Mouse (Mus musculus) midbrain, embryonic 13.5 days (tissue): ENCODE results near the gene Rps11. TPM values are rescaled to one million over a fixed set of nuclear protein-coding genes. Genes with fewer than 3 reads are reported as not detected.

Source experiments
- ATAC-seq: fragments of 200-750 bp; cut with Nextera tagmentation; 2 replicates; pipeline ENCODE4 v1.8.0; 2017; ENCODE audit warnings: mild to moderate bottlenecking, moderate TSS enrichment, moderate library complexity
- H3K27ac ChIP-seq: fragments of 300-500 bp; sonication (generic); 2 replicates; pipeline ENCODE4 v1.5.1; 2015; ENCODE audit warnings: inconsistent platforms, mild to moderate bottlenecking, moderate library complexity
- H3K27me3 ChIP-seq: fragments of 300-500 bp; sonication (generic); 2 replicates; pipeline ENCODE4 v1.6.1; 2015; ENCODE audit warnings: mild to moderate bottlenecking, inconsistent platforms
- H3K36me3 ChIP-seq: fragments of 300-500 bp; sonication (generic); 2 replicates; pipeline ENCODE4 v1.6.1; 2015; ENCODE audit warnings: mild to moderate bottlenecking, inconsistent platforms
- H3K4me1 ChIP-seq: fragments of 300-500 bp; sonication (generic); replicated peaks from 2 replicates; pipeline ENCODE4 v1.6.1; 2015; ENCODE audit warnings: inconsistent platforms
- H3K4me2 ChIP-seq: fragments of 300-500 bp; sonication (generic); replicated peaks from 2 replicates; pipeline ENCODE4 v1.6.1; 2015; ENCODE audit warnings: moderate library complexity, mild to moderate bottlenecking, inconsistent platforms
- H3K4me3 ChIP-seq: fragments of 300-500 bp; sonication (generic); replicated peaks from 2 replicates; pipeline ENCODE4 v1.5.1; 2015; ENCODE audit warnings: mild to moderate bottlenecking, inconsistent platforms
- H3K9ac ChIP-seq: fragments of 300-500 bp; sonication (generic); replicated peaks from 2 replicates; pipeline ENCODE4 v1.6.1; 2015; ENCODE audit warnings: mild to moderate bottlenecking, inconsistent platforms
- H3K9me3 ChIP-seq: fragments of 300-500 bp; sonication (generic); 2 replicates; pipeline ENCODE4 v1.6.1; 2016; ENCODE audit warnings: mild to moderate bottlenecking, inconsistent platforms
- WGBS: fragments of 180-500 bp; shearing (Covaris S2); methylation state at CpG from one replicate; pipeline ENCODE4 v1.1.7; 2015; 5-methylcytosine and 5-hydroxymethylcytosine counted together
- microRNA counts: library from miRNA; unstranded; fragments of <30 nt; microRNA quantifications from one replicate; lab custom pipeline; 2016
- microRNA-seq: library from miRNA; unstranded; fragments of <30 nt; microRNA quantifications from one replicate; pipeline ENCODE4, GENCODE M21; 2016
- polyA plus RNA-seq: library from polyadenylated mRNA; unstranded; fragments of >200 nt; fragmentation: Nextera tagmentation; extraction: Ambion mirVana; gene quantifications from 2 replicates; pipeline ENCODE4 v1.2.1, GENCODE M21; 2015

The Rps11 gene
- polyA plus RNA-seq, 1 experiment from 2014 or later = 1,074 TPM

- no peaks in the 10 kb centered on the region for H3K9me3 ChIP-seq
- 84% methylated on average over 7 of the region's 7 CpGs for WGBS
- H3K4me3 ChIP-seq = no peak overlapping the region
- no peaks in the 10 kb centered on the region for H3K27me3 ChIP-seq
- no peak overlapping the region for H3K4me2 ChIP-seq
- no peak for ATAC-seq
- peaks cover 43% of the 10 kb centered on the region for H3K36me3 ChIP-seq
- H3K9ac ChIP-seq = 0 out of 2 replicates have a peak overlapping the region, but pooled peaks have one; percentile 28
- H3K27ac ChIP-seq = no peak overlapping the region
- no peaks in the 10 kb centered on the region for H3K4me1 ChIP-seq
These were observed 51.0 kb downstream of the Rps11 start for GRCm38 (mm10) chr7:45073171-45073707.

MicroRNAs encoded within 50 kb of the gene (microRNA counts, 519-probe panel; counts per million panel counts)
- microRNA mmu-miR-150 (lab: Ali Mortazavi, UCI) = 3,426 counts per million, percentile 69 among the panel's probes with 10 or more counts

Small RNA genes lying within 50 kb of the gene (microRNA-seq; reads per million reads assigned to microRNA genes)
- gene Mir150 (29.1 reads per million, percentile 39 among the genes with 10 or more reads in this experiment), gene Mir5121 (7.2 reads per million, percentile 23 among the genes with 10 or more reads in this experiment), gene Mir7055 (not detected)

Other genes with a start within 250 kb of the Rps11 start
- gene Med25, start 231.7 kb downstream of the Rps11 start, polyA plus RNA-seq = 151 and 162 TPM in 2 replicates
- gene Fuz, start 228.4 kb downstream of the Rps11 start, polyA plus RNA-seq = 24.2 and 26.9 TPM in 2 replicates
- 98.1 and 98.6 TPM in 2 replicates for gene Ap2a1, start 194.9 kb downstream of the Rps11 start, polyA plus RNA-seq
- 0.17 TPM in 1 of 2 replicates, not detected in the other for gene Tsks, start 181.2 kb downstream of the Rps11 start, polyA plus RNA-seq
- gene Cpt1c, start 149.6 kb downstream of the Rps11 start, polyA plus RNA-seq = 47.0 and 56.0 TPM in 2 replicates
- gene Prmt1, start 137.9 kb downstream of the Rps11 start, polyA plus RNA-seq = 784 and 789 TPM in 2 replicates
- gene Irf3, start 126.8 kb downstream of the Rps11 start, polyA plus RNA-seq = 63.0 and 70.7 TPM in 2 replicates
- gene Bcl2l12, start 125.7 kb downstream of the Rps11 start, polyA plus RNA-seq = 21.3 and 21.6 TPM in 2 replicates
- 38.1 and 47.7 TPM in 2 replicates for gene Scaf1, start 108.1 kb downstream of the Rps11 start, polyA plus RNA-seq
- 8.4 and 9.6 TPM in 2 replicates for gene Rras, start 106.5 kb downstream of the Rps11 start, polyA plus RNA-seq
- gene Prr12, start 71.6 kb downstream of the Rps11 start, polyA plus RNA-seq = 14.0 and 17.0 TPM in 2 replicates
- gene Nosip, start 62.0 kb downstream of the Rps11 start, polyA plus RNA-seq = 56.5 and 61.8 TPM in 2 replicates
- gene Prrg2, start 61.8 kb downstream of the Rps11 start, polyA plus RNA-seq = 13.2 and 14.5 TPM in 2 replicates
- gene Rcn3, start 32.2 kb downstream of the Rps11 start, polyA plus RNA-seq = 57.7 and 69.8 TPM in 2 replicates
- 17.6 and 18.4 TPM in 2 replicates for gene Fcgrt, start 20.6 kb downstream of the Rps11 start, polyA plus RNA-seq
- gene Rpl13a, start 4.3 kb upstream of the Rps11 start, polyA plus RNA-seq = 838 and 877 TPM in 2 replicates
- 0.24 TPM in 1 of 2 replicates, not detected in the other for gene Gm45713, start 11.8 kb upstream of the Rps11 start, polyA plus RNA-seq
- 0.82 and 1.3 TPM in 2 replicates for gene Flt3l, start 12.0 kb upstream of the Rps11 start, polyA plus RNA-seq
- gene Pih1d1, start 29.9 kb upstream of the Rps11 start, polyA plus RNA-seq = 93.0 and 96.0 TPM in 2 replicates
- gene Aldh16a1, start 30.1 kb upstream of the Rps11 start, polyA plus RNA-seq = 24.7 and 27.2 TPM in 2 replicates
- 0.34 and 1.8 TPM in 2 replicates for gene Slc17a7, start 39.5 kb upstream of the Rps11 start, polyA plus RNA-seq
- not detected in 2 replicates for gene Gfy, start 55.1 kb upstream of the Rps11 start, polyA plus RNA-seq
- 1.8 and 2.1 TPM in 2 replicates for gene Pth2, start 56.6 kb upstream of the Rps11 start, polyA plus RNA-seq
- 0.59 and 0.97 TPM in 2 replicates for gene Ccdc155, start 80.5 kb upstream of the Rps11 start, polyA plus RNA-seq
- 1.5 and 1.6 TPM in 2 replicates for gene Dkkl1, start 87.7 kb upstream of the Rps11 start, polyA plus RNA-seq
- 112 and 124 TPM in 2 replicates for gene Tead2, start 91.3 kb upstream of the Rps11 start, polyA plus RNA-seq
- 0.84 and 1.5 TPM in 2 replicates for gene Cd37, start 114.7 kb upstream of the Rps11 start, polyA plus RNA-seq
- 0.24 and 0.28 TPM in 2 replicates for gene Slc6a16, start 116.6 kb upstream of the Rps11 start, polyA plus RNA-seq
- not detected in 2 replicates for gene Slc6a21, start 153.1 kb upstream of the Rps11 start, polyA plus RNA-seq
- 7.3 and 10.8 TPM in 2 replicates for gene Trpm4, start 209.3 kb upstream of the Rps11 start, polyA plus RNA-seq
- 0.10 and 0.26 TPM in 2 replicates for gene Hrc, start 210.9 kb upstream of the Rps11 start, polyA plus RNA-seq
- 17.2 and 19.8 TPM in 2 replicates for gene Ppfia3, start 242.6 kb upstream of the Rps11 start, polyA plus RNA-seq
- gene Lin7b, start 246.1 kb upstream of the Rps11 start, polyA plus RNA-seq = 7.1 and 7.9 TPM in 2 replicates